In the genomic region with DNA sequence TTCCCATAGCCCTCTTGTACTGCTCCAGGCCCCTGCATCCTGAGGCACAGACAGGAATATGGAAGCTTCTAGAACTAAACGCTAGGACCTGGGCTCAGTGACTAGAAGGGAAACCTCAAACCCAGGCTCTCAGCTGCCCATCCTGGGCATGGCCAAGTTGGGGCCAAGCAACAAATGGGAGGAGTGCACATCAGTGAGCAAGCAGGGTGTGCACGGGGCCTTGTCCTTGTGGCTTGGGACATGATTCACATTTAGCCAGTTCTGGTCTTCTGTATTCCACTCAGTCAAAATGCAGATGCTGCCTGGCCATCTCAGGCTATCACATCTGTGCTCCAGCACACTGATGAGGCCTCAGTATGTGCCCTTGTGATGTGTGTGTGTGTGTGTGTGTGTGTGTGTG, we compare ENCODE assay signal across 16 mouse cellular contexts. TPM values are rescaled to one million over a fixed set of nuclear protein-coding genes. Genes with fewer than 3 reads are reported as not detected.
A peak's percentile ranks its signal among the peaks of the same experiment; 100 is the strongest.
DNase-seq lines count a peak whose midpoint lies in the region; ATAC-seq and TF ChIP-seq lines count a peak whose summit lies in the region.
"Had no signal": no experiment of that assay in that cellular context is flagged by ENCODE, and none has a peak within 500 bp of the region (broad histone marks: within the 10 kb centered on the region; RNA-seq: fewer than 3 reads in every experiment).

No protein-coding gene starts in this region.

- H3K27me3 ChIP-seq in heart, embryonic 16.5 days (ENCODE audit: control insufficient read depth, insufficient read depth, low read length) = no peaks in the 10 kb centered on the region
- H3K27me3 ChIP-seq in embryonic facial prominence, embryonic 15.5 days = no peaks in the 10 kb centered on the region
- H3K27me3 ChIP-seq in small intestine, adult 2 months (ENCODE audit: control insufficient read depth, insufficient read depth, low read length) = no peaks in the 10 kb centered on the region
- H3K27me3 ChIP-seq in forebrain, embryonic 12.5 days = no peaks in the 10 kb centered on the region
- H3K27me3 ChIP-seq: hindbrain, embryonic 12.5 days; Patski had no signal

- H3K9ac ChIP-seq in heart, embryonic 16.5 days (ENCODE audit: low read length) = no peak overlapping the region
- 0 out of 2 replicates have a peak overlapping the region, but pooled peaks have one; percentile 1 for H3K9ac ChIP-seq in embryonic facial prominence, embryonic 15.5 days
- no peak overlapping the region for H3K9ac ChIP-seq in forebrain, embryonic 12.5 days
- H3K9ac ChIP-seq: hindbrain, embryonic 12.5 days had no signal

- no peak overlapping the region for H3K4me2 ChIP-seq in heart, embryonic 16.5 days (ENCODE audit: low read depth, low read length)
- no peak overlapping the region for H3K4me2 ChIP-seq in embryonic facial prominence, embryonic 15.5 days (replicated peaks)
- H3K4me2 ChIP-seq in forebrain, embryonic 12.5 days = no peak overlapping the region
- H3K4me2 ChIP-seq: hindbrain, embryonic 12.5 days had no signal

- peaks cover 53% of the 10 kb centered on the region for H3K4me1 ChIP-seq in heart, embryonic 16.5 days (ENCODE audit: control insufficient read depth, insufficient read depth, low read length)
- peaks cover 81% of the 10 kb centered on the region for H3K4me1 ChIP-seq in embryonic facial prominence, embryonic 15.5 days
- H3K4me1 ChIP-seq in small intestine, adult 2 months (ENCODE audit: control insufficient read depth, insufficient read depth, insufficient read length, low read length) = peaks cover 5% of the 10 kb centered on the region
- peaks cover 22% of the 10 kb centered on the region for H3K4me1 ChIP-seq in forebrain, embryonic 12.5 days

- no peak for TF ChIP-seq CTCF in small intestine, adult 2 months (IDR thresholded peaks at IDR 0.05; ENCODE audit: extremely low read depth, insufficient read length, insufficient replicate concordance, low read depth, low read length)
- no peak for TF ChIP-seq CTCF in layer of hippocampus, adult 2 months (conservative IDR thresholded peaks at IDR 0.05)

- no peak for ATAC-seq in heart, embryonic 16.5 days (replicated peaks; ENCODE audit: extremely low read depth, insufficient read depth, low FRiP score)
- no peak for ATAC-seq in embryonic facial prominence, embryonic 15.5 days (ENCODE audit: insufficient number of reproducible peaks, low FRiP score, low TSS enrichment, low read depth)
- ATAC-seq in forebrain, embryonic 12.5 days (ENCODE audit: low FRiP score) = no peak
- ATAC-seq: Patski had no signal

- 86% methylated on average over 2 of the region's 2 CpGs for WGBS in heart, embryonic 16.5 days
- WGBS in embryonic facial prominence, embryonic 15.5 days = 86% methylated on average over 2 of the region's 2 CpGs
- 84% methylated on average over 2 of the region's 2 CpGs for WGBS in small intestine, adult 2 months
- 98% methylated on average over 2 of the region's 2 CpGs for WGBS in forebrain, embryonic 12.5 days

- TF ChIP-seq POLR2A in small intestine, adult 2 months (IDR thresholded peaks at IDR 0.05; ENCODE audit: low read depth, low read length) = no peak

- no peaks in the 10 kb centered on the region for H3K36me3 ChIP-seq in heart, embryonic 16.5 days (ENCODE audit: control insufficient read depth, insufficient read depth)
- H3K36me3 ChIP-seq in embryonic facial prominence, embryonic 15.5 days = peaks cover 45% of the 10 kb centered on the region
- H3K36me3 ChIP-seq in small intestine, adult 2 months (ENCODE audit: control insufficient read depth, insufficient read depth, low read length) = no peaks in the 10 kb centered on the region
- H3K36me3 ChIP-seq in forebrain, embryonic 12.5 days (replicated peaks) = no peaks in the 10 kb centered on the region
- H3K36me3 ChIP-seq: hindbrain, embryonic 12.5 days; midbrain, embryonic 10.5 days had no signal

- peak overlapping the region; percentile 76 for H3K27ac ChIP-seq in heart, embryonic 16.5 days (ENCODE audit: low read length)
- peak overlapping the region; percentile 86 for H3K27ac ChIP-seq in embryonic facial prominence, embryonic 15.5 days (replicated peaks)
- peak overlapping the region; percentile 68 for H3K27ac ChIP-seq in small intestine, adult 2 months (ENCODE audit: insufficient read depth, low read depth, low read length)
- no peak overlapping the region for H3K27ac ChIP-seq in layer of hippocampus, adult 2 months
- H3K27ac ChIP-seq in forebrain, embryonic 12.5 days = no peak overlapping the region
- H3K27ac ChIP-seq: hindbrain, embryonic 12.5 days; left cerebral cortex, adult 2 months; midbrain, embryonic 10.5 days had no signal

- H3K4me3 ChIP-seq in heart, embryonic 16.5 days (ENCODE audit: low read length) = no peak overlapping the region
- no peak overlapping the region for H3K4me3 ChIP-seq in embryonic facial prominence, embryonic 15.5 days (replicated peaks)
- no peak overlapping the region for H3K4me3 ChIP-seq in small intestine, adult 2 months (ENCODE audit: low read depth, low read length)
- no peak overlapping the region for H3K4me3 ChIP-seq in layer of hippocampus, adult 2 months
- H3K4me3 ChIP-seq in forebrain, embryonic 12.5 days (replicated peaks) = no peak overlapping the region
- H3K4me3 ChIP-seq: hindbrain, embryonic 12.5 days; left cerebral cortex, adult 2 months; midbrain, embryonic 10.5 days had no signal

- DNase-seq in heart, adult 9 months (ENCODE audit: low spot score in 2 of 2) = no peak
- DNase-seq in adrenal gland, postnatal 10 days = peak; percentile 53
- DNase-seq in urinary bladder, postnatal 14 days (ENCODE audit: low spot score) = no peak
- DNase-seq in layer of hippocampus, adult 2 months (ENCODE audit: low spot score in 2 of 2) = no peak
- DNase-seq: gastrocnemius, postnatal 36 days; kidney, adult 9 months; right cerebral cortex, postnatal 14 days; thymus, postnatal 4 days had no signal

- no peaks in the 10 kb centered on the region for H3K9me3 ChIP-seq in heart, embryonic 16.5 days (replicated peaks; ENCODE audit: control insufficient read depth, low read length)
- no peaks in the 10 kb centered on the region for H3K9me3 ChIP-seq in embryonic facial prominence, embryonic 15.5 days (replicated peaks)
- no peaks in the 10 kb centered on the region for H3K9me3 ChIP-seq in forebrain, embryonic 12.5 days
- H3K9me3 ChIP-seq: hindbrain, embryonic 12.5 days; midbrain, embryonic 10.5 days had no signal

RNA-seq across cellular contexts. Expression of a gene that starts 49.2 kb away (rescaled TPM):
- 71.2 and 73.7 TPM in 2 replicates for polyA plus RNA-seq in heart, embryonic 16.5 days (2015; fragmentation: Nextera tagmentation; extraction: Ambion mirVana)
- total RNA-seq in adrenal gland, postnatal 10 days (2021) = 100 to 1,000 TPM; 101 to 110 TPM
- polyA plus RNA-seq in embryonic facial prominence, embryonic 15.5 days (2015; fragmentation: Nextera tagmentation; extraction: Ambion mirVana) = 217 and 242 TPM in 2 replicates
- 7.8 and 12.3 TPM in 2 replicates for polyA plus RNA-seq in small intestine, adult 2 months (2012; rRNA removed)
- 1 to 10 TPM; 3.6 to 4.1 TPM for total RNA-seq in layer of hippocampus, adult 2 months (2021)
- 17.1 and 21.7 TPM in 2 replicates for polyA plus RNA-seq in forebrain, embryonic 12.5 days (2016; fragmentation: Nextera tagmentation; extraction: Ambion mirVana)

Comparison
In these comparisons a context has a peak if more than half of its experiments do, and no peak if none do; other contexts are left out.
1. H3K27ac ChIP-seq: peak in heart, embryonic 16.5 days (single experiment), embryonic facial prominence, embryonic 15.5 days (single experiment) and small intestine, adult 2 months (single experiment); none in layer of hippocampus, adult 2 months (single experiment) and forebrain, embryonic 12.5 days (single experiment).